Mouse (Mus musculus): ENCODE results near the gene Sec31a.

- TF ChIP-seq GATA1 (IDR thresholded peaks at IDR 0.05; ENCODE audit: borderline replicate concordance, low read length) (no peak), FLI1 (IDR thresholded peaks at IDR 0.05; ENCODE audit: low read length) (no peak)
Measured at GRCm38 (mm10) chr5:100336876-100337275, 79.2 kb downstream of the Sec31a start.
